Mouse (Mus musculus) heart, postnatal 0 days (tissue): Measurements from ENCODE around the gene Wipf2. TPM values are rescaled to one million over a fixed set of nuclear protein-coding genes. Genes with fewer than 3 reads are reported as not detected.
A peak's percentile ranks its signal among the peaks of the same experiment; 100 is the strongest.

ENCODE experiments used
- ATAC-seq: fragments of 200-750 bp; cut with Nextera tagmentation; 2 replicates; pipeline ENCODE4 v1.8.0; 2017; ENCODE audit warnings: low read depth, moderate number of reproducible peaks, moderate library complexity; ENCODE audit not compliant: insufficient read depth
- DNase-seq: peaks from one replicate; pipeline ENCODE4 v3.0.0-alpha.2; 2016; ENCODE audit warnings: low spot score
- H3K27ac ChIP-seq: fragments of 300-500 bp; sonication (generic); 2 replicates; pipeline ENCODE4 v1.5.1; 2014; ENCODE audit warnings: low read depth, mild to moderate bottlenecking
- H3K27me3 ChIP-seq: fragments of 300-500 bp; sonication (generic); 2 replicates; pipeline ENCODE4 v1.6.1; 2014; ENCODE audit warnings: low read length, mixed read lengths; ENCODE audit not compliant: control insufficient read depth, insufficient read depth
- H3K36me3 ChIP-seq: fragments of 300-500 bp; sonication (generic); replicated peaks from 2 replicates; pipeline ENCODE4 v1.6.1; 2014; ENCODE audit warnings: low read length, mixed read lengths; ENCODE audit not compliant: control insufficient read depth, insufficient read depth
- H3K4me1 ChIP-seq: fragments of 300-500 bp; sonication (generic); 2 replicates; pipeline ENCODE4 v1.6.1; 2014; ENCODE audit warnings: antibody characterized with exemption; ENCODE audit not compliant: control insufficient read depth, insufficient read depth
- H3K4me2 ChIP-seq: fragments of 300-500 bp; sonication (generic); 2 replicates; pipeline ENCODE4 v1.6.1; 2014; ENCODE audit warnings: low read depth, mild to moderate bottlenecking, low read length, moderate library complexity
- H3K4me3 ChIP-seq: fragments of 300-500 bp; sonication (generic); 2 replicates; pipeline ENCODE4 v1.5.1; 2014; ENCODE audit warnings: low read depth, low read length
- H3K9ac ChIP-seq: fragments of 300-500 bp; sonication (generic); replicated peaks from 2 replicates; pipeline ENCODE4 v1.6.1; 2014; ENCODE audit warnings: low read depth, low read length, mixed read lengths
- H3K9me3 ChIP-seq: fragments of 300-500 bp; sonication (generic); replicated peaks from 2 replicates; pipeline ENCODE4 v1.6.1; 2016; ENCODE audit warnings: low read length; ENCODE audit not compliant: control insufficient read depth
- CTCF ChIP-seq: IDR thresholded peaks from 2 replicates; pipeline ENCODE4 v1.5.1; 2016; ENCODE audit warnings: antibody characterized with exemption, control low read depth, low read depth
- EP300 ChIP-seq: IDR thresholded peaks from 2 replicates; pipeline ENCODE4 v1.6.1; 2016; ENCODE audit warnings: antibody characterized with exemption, low read depth
- WGBS: fragments of 180-500 bp; shearing (Covaris S2); extraction: QIAGEN DNeasy Blood & Tissue Kit; methylation state at CpG from one replicate; pipeline ENCODE4 v1.1.7; 2014; 5-methylcytosine and 5-hydroxymethylcytosine counted together
- polyA plus RNA-seq: library from polyadenylated mRNA; unstranded; fragments of >200 nt; fragmentation: Nextera tagmentation; extraction: Ambion mirVana; gene quantifications from 2 replicates; pipeline ENCODE4 v1.2.1, GENCODE M21; 2015
- total RNA-seq: library from RNA; depleted of rRNA; stranded (reverse); fragments of >200 nt; gene quantifications from 2 replicates; pipeline ENCODE4 v1.2.3, GENCODE M21; 2014; ENCODE audit warnings: low replicate concordance

Gene Wipf2
- total and polyA plus RNA-seq, 2 experiments from 2014 or later: 1.8 to 6.2 TPM

DNA sequence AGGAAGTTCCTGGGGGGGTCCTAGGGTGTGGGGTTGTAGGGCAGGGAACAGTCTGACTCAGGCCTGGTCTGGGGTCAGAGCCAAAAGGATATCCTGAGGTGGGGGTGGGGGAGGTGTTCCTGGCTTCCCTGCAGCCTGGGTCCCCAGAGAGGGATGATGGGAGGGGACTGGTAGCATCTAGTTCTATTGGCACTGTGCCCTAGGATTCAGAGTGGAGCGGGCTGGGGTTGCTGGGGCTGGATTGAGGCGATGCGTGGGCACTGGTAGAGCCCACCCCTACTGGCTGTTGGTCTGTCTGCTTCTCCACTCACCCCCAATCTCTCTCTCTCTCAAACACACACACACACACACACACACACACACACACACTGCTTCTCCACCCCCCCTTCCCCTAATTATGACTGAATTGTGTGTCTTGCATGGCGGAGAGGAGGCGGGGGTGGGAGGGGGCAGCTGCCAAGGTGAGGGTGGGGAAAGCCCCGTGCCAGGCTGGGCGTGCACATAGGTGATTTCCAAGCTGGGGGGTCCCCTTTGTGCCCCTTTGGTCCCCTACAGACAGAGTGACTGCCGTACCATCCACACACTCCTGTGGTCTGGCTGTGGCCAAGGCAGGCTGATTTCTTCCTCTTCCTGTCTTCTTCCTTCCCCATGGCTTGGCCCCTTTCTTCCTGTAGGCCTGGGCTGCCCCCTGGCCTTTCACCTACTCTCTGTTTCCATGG lies 79.6 kb downstream of the Wipf2 start:
- H3K4me2 ChIP-seq: peak overlapping the region; percentile 82
- H3K36me3 ChIP-seq: no peaks in the 10 kb centered on the region
- WGBS: 24% methylated on average over 7 of the region's 8 CpGs
- H3K4me3 ChIP-seq: 0 out of 2 replicates have a peak overlapping the region, but pooled peaks have one; percentile 12
- peaks cover 81% of the 10 kb centered on the region for H3K4me1 ChIP-seq
- ATAC-seq (peak; percentile 21), DNase-seq (peak; percentile 94)
- no peaks in the 10 kb centered on the region for H3K9me3 ChIP-seq
- H3K9ac ChIP-seq: peak overlapping the region; percentile 46
- H3K27ac ChIP-seq: peak overlapping the region; percentile 100
- no peaks in the 10 kb centered on the region for H3K27me3 ChIP-seq
- TF ChIP-seq EP300 (peak; percentile 83; the same call in 1 of the 2 replicates), CTCF (no peak)

DNA sequence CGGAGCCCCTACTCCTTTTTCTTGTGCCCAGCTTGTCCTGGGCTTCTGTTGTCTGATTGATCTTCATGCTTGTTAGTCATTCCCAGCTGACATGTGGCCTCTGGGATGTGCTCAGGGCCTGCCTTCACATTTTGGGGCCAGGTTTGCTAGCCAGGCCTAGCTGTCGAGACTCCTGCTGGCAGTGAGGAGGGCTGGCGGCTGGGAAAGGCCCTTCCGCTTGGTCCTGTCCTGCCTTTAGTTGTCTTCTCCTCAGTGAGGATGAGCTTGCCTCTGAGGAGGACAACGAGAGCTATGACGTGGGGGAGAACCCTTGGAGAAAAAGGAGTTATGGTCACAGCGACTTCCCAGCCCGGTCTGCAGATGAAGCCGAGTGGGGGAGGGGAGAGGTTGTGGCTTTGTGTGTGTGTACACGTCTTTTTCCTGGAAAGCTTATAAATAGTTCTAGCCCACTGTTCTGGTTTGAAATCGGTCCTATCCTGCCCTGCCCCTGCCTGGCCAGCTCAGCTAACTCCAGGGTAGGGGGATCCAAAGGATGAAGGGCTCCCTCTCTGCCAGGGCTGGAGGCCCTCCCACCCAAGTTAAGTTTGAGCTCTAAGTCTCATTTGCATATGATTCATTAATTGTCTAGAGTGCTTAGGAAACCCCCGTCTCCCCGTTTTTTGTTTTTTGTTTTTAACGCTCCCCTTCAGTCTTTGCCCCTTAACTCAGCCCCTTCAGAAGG lies 80.5 kb downstream of the Wipf2 start:
- DNase-seq (no peak), ATAC-seq (no peak)
- H3K9ac ChIP-seq: peak overlapping the region; percentile 46; the same call in 1 of the 2 replicates
- H3K4me3 ChIP-seq: 0 out of 2 replicates have a peak overlapping the region, but pooled peaks have one; percentile 12
- 30% methylated on average over 14 of the region's 14 CpGs for WGBS
- H3K27me3 ChIP-seq: no peaks in the 10 kb centered on the region
- no peaks in the 10 kb centered on the region for H3K9me3 ChIP-seq
- peak overlapping the region; percentile 82 for H3K4me2 ChIP-seq
- no peaks in the 10 kb centered on the region for H3K36me3 ChIP-seq
- H3K27ac ChIP-seq: peak overlapping the region; percentile 100
- peaks cover 82% of the 10 kb centered on the region for H3K4me1 ChIP-seq
- TF ChIP-seq EP300 (no peak), CTCF (no peak)

DNA sequence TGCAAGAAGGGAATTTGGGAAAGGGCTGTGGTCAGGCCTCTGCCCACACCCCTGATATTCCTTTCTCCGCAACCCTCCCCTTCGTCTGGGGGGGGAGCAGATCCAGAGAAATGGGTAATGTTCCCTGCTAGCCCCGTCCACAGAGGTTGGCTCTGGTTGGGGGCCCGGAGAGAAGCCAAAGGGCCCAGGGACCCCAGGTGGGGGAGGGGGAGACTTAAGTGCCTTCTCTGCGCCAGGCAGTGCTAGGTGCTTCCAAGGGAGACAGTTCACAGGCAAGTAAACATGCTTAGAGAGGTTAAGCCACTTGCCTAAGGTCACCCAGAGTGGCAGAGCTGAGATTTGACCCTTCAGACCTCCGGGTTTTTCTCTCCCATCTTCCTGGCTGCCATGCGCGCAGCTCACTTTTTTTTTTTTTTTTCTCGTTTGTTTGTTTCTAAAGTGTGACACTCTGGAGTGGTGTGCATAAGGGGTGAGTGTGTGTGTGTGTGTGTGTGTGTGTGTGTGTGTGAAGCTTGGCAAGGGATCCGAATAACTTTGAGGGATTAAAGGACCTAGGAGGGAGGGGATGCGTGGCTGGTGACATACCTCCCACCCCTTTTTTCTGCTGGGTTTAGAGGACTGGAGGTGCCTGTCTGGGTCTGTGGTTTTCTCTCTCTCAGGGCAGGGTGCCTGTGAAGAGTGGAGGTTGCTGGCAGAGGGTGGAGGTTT lies 81.6 kb downstream of the Wipf2 start:
- WGBS: 49% methylated on average over 11 of the region's 11 CpGs
- Histone ChIP-seq H3K27ac (peak overlapping the region; percentile 100), H3K4me1 (peaks cover 82% of the 10 kb centered on the region), H3K4me3 (no peak overlapping the region), H3K9ac (0 out of 2 replicates have a peak overlapping the region, but pooled peaks have one; percentile 27), H3K36me3 (no peaks in the 10 kb centered on the region), H3K9me3 (no peaks in the 10 kb centered on the region), H3K27me3 (no peaks in the 10 kb centered on the region), H3K4me2 (0 out of 2 replicates have a peak overlapping the region, but pooled peaks have one; percentile 1)
- TF ChIP-seq EP300: no peak
- TF ChIP-seq CTCF: no peak
- ATAC-seq: no peak
- DNase-seq: no peak

DNA sequence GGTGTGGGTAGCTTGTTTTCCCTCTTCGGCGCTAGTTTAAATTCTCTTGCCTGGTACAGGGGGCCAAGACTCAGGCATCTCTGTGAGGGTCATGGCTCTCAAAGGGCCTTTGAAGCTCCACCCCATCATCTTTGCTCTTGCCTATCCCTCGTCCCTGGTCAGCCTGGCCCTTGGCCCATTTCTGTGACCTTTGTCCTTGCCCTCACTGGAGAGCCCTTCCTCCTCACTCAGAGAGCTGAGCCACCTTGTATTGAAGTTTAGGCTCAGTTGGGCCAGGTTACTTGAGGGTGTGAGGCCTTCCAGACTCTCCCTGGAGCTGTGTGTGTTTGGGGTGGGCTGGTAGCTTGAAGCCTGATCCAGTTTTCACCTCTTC lies 82.2 kb downstream of the Wipf2 start:
- Histone ChIP-seq H3K9me3 (no peaks in the 10 kb centered on the region), H3K27ac (peak overlapping the region; percentile 100), H3K4me1 (peaks cover 82% of the 10 kb centered on the region), H3K4me2 (no peak overlapping the region), H3K9ac (peak overlapping the region; percentile 14; the same call in 1 of the 2 replicates), H3K4me3 (no peak overlapping the region), H3K36me3 (no peaks in the 10 kb centered on the region), H3K27me3 (no peaks in the 10 kb centered on the region)
- 41% methylated on average over 3 of the region's 3 CpGs for WGBS
- DNase-seq (peak; percentile 10), ATAC-seq (no peak)
- no peak for TF ChIP-seq EP300
- TF ChIP-seq CTCF: no peak

DNA sequence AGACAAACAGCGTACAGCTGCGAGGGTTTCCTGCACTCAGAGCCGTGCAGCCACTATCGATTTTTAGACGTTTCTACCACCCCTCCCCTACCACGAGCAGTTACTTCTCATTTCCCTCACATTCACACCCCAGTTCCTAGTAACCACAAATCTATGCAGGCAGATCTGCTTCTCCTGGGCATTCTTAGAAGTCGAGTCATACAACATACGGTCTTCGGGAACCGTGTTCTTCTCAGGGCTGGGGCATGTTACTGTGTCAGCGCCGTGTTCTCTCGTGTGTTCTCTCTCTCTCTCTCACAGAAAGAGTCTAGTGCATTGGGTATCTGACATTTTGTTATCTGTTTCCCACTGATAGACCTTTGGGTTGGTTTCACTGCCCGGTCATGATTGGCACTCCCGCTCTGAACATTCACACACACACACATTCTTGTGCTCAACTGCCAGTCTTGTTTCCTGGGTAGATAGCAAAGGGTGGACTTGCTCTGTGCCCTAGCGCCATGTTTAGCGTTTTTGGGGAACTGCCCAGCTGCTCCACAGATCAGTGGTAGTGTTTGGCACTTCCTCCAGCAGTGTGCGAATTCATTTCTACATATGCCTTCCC lies 84.6 kb downstream of the Wipf2 start:
- H3K4me2 ChIP-seq: peak overlapping the region; percentile 5; the same call in 1 of the 2 replicates

More for the DNA sequence above, 84.6 kb downstream of the Wipf2 start:
- H3K36me3 ChIP-seq: peaks cover 5% of the 10 kb centered on the region
- H3K4me3 ChIP-seq: no peak overlapping the region
- WGBS: 34% methylated on average over 18 of the region's 18 CpGs
- peak overlapping the region; percentile 73 for H3K27ac ChIP-seq
- peaks cover 91% of the 10 kb centered on the region for H3K4me1 ChIP-seq
- TF ChIP-seq EP300 (no peak), CTCF (no peak)
- no peaks in the 10 kb centered on the region for H3K9me3 ChIP-seq
- DNase-seq (no peak), ATAC-seq (no peak)
- H3K9ac ChIP-seq: no peak overlapping the region
- H3K27me3 ChIP-seq: no peaks in the 10 kb centered on the region
